Mouse (Mus musculus) small intestine, adult 2 months (tissue): Measurements from ENCODE around the gene Tmeff1.

ENCODE experiments used
- CTCF ChIP-seq: fragments of 200-500 bp; IDR thresholded peaks from 2 replicates; pipeline ENCODE4 v1.5.1; 2012; ENCODE audit warnings: low read depth, mild to moderate bottlenecking, control low read depth, inconsistent platforms, low read length, moderate library complexity, mixed read lengths; ENCODE audit not compliant: insufficient replicate concordance, insufficient read length; ENCODE audit errors: extremely low read depth
- POLR2A ChIP-seq: fragments of 200-500 bp; IDR thresholded peaks from 2 replicates; pipeline ENCODE4 v1.6.1; 2012; ENCODE audit warnings: low read depth, mild to moderate bottlenecking, control low read depth, inconsistent platforms, low read length, moderate library complexity

DNA sequence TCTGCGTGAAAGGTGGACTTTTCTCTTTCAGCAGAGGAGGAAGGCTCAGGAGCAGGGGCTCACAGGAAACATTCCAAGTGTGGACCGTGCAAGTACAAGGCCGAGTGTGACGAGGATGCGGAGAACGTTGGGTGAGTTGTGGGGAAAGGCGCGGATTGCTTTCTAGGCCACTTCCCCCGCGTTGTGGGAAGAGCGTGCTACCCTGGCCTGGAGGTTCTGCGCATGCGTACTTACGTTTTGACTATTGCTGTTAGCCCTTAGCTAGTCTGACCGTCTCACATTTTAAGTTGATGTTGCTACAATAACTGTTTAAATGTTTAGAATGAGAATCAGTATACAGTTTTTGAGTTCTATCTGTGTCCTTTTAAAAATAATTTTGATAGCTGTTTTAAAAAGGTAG lies 32.2 kb downstream of the Tmeff1 start:
- no peak for TF ChIP-seq CTCF
- TF ChIP-seq POLR2A: no peak
